Mouse (Mus musculus): ENCODE data around the gene Itpa.

Gene Itpa

DNA sequence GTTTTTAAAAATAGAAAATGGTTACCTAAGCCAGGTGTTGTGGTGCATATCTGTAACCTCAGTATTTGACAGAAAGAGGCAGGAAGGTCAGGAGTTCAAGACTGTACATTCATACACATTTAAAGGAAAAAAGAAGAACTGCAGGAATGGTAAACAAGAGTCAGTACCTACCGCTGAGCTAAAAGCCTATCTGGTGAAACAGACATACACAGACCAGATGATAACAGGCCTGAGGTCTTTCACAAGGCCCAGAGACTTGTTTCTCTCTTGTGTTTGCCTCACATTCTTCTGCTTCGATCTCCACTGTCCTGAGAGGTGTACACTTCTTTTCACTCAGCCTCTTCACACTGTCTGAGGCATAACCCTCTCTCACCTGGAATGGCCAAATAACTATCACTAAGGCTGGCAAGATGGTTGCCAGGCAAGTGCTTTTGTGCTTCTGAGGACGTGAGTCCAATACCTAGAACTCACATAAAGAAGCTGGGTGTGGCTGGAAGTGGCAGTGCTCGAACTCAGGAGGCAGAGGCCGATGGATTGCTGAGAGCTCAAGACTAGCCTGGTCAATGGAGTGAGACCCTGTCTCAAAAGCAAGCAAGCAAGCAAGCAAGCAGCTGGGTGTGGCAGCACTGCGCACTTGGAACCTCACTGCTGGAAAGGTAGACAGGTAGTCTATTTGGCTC lies 11.6 kb upstream of the Itpa start:
- no peak for DNase-seq (ENCODE audit: low spot score in 2 of 2)

DNA sequence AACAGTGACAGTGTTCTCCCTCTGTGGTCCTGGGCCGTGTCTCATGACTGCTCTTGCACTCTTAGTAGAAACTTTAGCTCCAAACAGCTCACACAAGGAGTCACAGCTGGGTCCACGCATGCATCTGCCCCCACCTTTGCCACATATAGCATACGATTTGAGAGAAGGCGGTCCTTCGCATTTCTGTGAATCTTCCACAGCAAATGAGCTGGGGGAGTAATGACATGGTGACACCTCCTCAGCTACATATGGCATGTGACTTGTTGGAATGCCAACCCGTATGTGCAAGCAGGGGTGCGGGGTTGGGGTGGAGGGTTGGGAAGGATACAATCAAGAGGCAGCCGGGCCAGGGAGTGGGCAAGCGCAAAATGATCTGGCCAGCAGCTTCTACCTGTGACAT lies 10.9 kb upstream of the Itpa start:
- DNase-seq (ENCODE audit: low spot score in 2 of 2) = peak; percentile 75 to 88

GRCm38 (mm10) chr2:130657541-130657940 lies 9.9 kb upstream of the Itpa start:
- DNase-seq (ENCODE audit: low spot score in 2 of 2) = peak; percentile 85 to 91

DNA sequence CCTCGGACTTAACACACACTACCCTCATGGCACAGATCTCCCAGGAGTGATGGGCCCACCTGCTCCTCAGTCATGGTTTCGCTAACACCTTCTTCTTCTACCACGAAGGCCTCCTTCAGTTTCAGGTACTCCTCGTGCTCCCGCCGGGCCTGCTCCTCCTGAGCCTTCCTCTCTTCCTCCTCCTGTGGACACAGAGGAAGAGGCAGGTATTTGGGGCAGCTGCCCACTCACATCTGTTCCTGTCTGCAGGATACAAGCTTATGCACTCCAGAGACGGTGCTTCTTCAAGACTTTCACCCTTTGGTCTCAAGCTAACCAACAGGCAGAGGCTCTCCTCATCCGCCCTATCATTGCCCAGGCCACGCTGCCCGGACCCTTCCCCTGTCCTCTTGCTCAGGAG lies 8.9 kb upstream of the Itpa start:
- DNase-seq (ENCODE audit: low spot score in 2 of 2) = no peak

GRCm38 (mm10) chr2:130663342-130663741 lies 4.1 kb upstream of the Itpa start:
- DNase-seq (ENCODE audit: low spot score in 2 of 2) = no peak

- DNase-seq (ENCODE audit: low spot score in 2 of 2) = peak; percentile 95
These were observed 3.2 kb upstream of the Itpa start, which contains the start of gene Ddrgk1 for GRCm38 (mm10) chr2:130664102-130664701. Gene Ddrgk1 (minus strand): TSS chr2:130664659.

GRCm38 (mm10) chr2:130677211-130677610 lies 9.8 kb downstream of the Itpa start:
- no peak for DNase-seq (ENCODE audit: low spot score in 2 of 2)

- DNase-seq (ENCODE audit: low spot score in 2 of 2) = no peak
These were observed 11.7 kb downstream of the Itpa start for GRCm38 (mm10) chr2:130679154-130679553.

GRCm38 (mm10) chr2:130679899-130680298 lies 12.5 kb downstream of the Itpa start:
- no peak for DNase-seq (ENCODE audit: low spot score in 2 of 2)

DNA sequence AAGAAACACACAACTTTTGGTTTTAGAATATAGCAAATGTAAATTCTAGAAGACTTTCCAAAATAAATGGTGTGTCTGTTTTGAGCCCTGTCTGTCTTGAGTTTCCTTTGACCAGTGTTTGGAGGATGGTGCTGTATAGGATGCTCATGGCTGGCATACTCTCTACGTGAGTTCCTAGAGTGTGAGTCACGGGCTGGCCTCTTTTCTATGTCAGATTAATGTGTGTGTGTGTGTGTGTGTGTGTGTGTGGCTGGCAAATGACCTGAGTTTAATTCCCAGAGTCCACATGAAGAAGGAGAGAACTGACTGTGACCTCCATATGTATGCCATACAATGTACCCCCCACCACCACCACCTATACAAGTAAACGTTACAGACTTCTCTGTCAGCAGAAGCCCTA lies 14.1 kb downstream of the Itpa start:
- DNase-seq (ENCODE audit: low spot score in 2 of 2) = no peak

DNA sequence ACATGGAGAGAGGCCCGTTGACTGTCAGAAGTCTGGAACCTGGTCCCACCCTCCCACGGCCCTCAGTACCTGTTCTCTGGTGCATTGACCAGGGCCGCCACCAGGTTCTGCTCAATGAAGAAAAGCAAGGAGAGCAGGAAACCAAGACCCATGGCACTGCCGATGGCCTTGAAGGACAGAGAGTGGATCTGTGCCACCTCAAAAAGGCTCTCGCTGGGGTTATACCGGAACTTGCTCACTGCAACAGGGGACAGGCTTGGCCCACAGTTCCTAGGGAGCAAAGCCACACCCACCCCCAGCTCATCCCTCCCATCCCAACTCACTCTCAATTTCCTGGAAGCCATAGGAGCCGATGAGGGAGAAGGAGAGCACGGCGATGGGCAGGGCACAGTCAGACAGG lies 18.0 kb downstream of the Itpa start:
- no peak for DNase-seq (ENCODE audit: low spot score in 2 of 2)

DNA sequence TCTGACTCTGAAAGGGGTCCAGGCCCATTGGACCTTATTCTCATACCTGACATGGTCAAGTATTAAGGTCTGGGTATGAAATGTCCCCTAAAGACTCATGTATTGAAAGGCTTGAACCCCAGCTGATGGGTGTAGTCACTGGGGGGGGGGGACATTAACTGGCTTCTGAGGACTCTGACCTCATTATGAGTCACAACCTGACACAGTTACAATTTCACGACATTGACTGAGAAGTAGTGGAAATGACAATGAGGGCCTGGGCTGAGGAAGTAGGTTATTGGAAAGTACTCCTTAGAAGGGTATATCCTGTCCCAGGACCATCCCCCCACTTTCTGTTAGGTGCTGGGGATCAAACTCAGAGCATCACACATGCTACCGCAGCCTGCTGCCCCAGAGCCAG lies 21.6 kb downstream of the Itpa start:
- no peak for DNase-seq (ENCODE audit: low spot score in 2 of 2)

- DNase-seq (ENCODE audit: low spot score in 2 of 2) = no peak
These were observed 26.2 kb downstream of the Itpa start for GRCm38 (mm10) chr2:130693563-130693962.

- DNase-seq (ENCODE audit: low spot score in 2 of 2) = no peak
These were observed 29.3 kb downstream of the Itpa start for GRCm38 (mm10) chr2:130696700-130697152.

- DNase-seq (ENCODE audit: low spot score in 2 of 2) = peak in 1 of 2 experiments; percentile 20
These were observed 29.9 kb downstream of the Itpa start, which contains the start of gene Slc4a11 for GRCm38 (mm10) chr2:130697153-130697810. Gene Slc4a11 (minus strand): TSS chr2:130697519.

- no peak for DNase-seq (ENCODE audit: low spot score in 2 of 2)
These were observed 30.4 kb downstream of the Itpa start for GRCm38 (mm10) chr2:130697821-130698266.

- DNase-seq (ENCODE audit: low spot score in 2 of 2) = no peak
These were observed 36.9 kb downstream of the Itpa start for GRCm38 (mm10) chr2:130704040-130705001.

DNA sequence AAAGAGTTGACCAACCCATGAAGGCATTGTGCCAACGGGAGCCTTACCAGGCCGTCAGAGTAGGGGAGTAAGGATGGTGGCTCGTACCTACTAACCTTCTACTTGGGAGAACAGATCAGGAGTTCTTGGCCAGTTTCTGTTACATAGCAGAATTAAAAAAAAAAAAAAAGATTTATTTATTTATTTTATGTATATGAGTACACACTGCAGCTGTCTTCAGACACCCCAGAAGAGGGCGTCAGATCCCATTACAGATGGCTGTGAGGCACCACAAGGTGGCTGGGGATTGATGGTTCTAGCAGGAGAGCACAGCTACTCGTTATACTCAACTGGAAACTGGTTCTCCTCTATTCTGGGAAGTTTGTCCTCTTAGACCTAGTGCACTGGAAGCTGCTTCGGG lies 37.8 kb downstream of the Itpa start:
- DNase-seq (ENCODE audit: low spot score in 2 of 2) = no peak

GRCm38 (mm10) chr2:130706602-130707001 lies 39.2 kb downstream of the Itpa start:
- no peak for DNase-seq (ENCODE audit: low spot score in 2 of 2)

GRCm38 (mm10) chr2:130707057-130707456 lies 39.6 kb downstream of the Itpa start:
- DNase-seq (ENCODE audit: low spot score in 2 of 2) = no peak

DNA sequence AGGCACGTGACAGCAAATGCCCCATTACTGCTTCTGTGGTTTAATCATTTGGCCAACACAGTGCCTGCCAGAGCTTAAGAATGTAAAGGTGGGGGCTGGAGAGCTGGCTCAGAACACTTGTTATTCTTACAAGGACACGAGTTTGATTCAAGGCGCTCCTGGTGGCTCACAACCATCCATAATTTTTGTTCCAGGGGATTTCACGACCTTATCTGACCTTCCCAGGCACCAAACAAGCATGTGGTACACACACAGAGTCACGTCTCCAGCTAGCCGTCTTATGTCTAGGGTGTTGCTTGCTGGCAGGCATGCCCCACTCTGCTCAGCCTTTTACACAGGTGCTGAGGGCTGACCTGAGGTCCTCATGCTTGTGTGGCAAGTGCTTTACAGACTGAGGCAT lies 50.5 kb downstream of the Itpa start:
- no peak for DNase-seq (ENCODE audit: low spot score in 2 of 2)

- DNase-seq (ENCODE audit: low spot score in 2 of 2) = no peak
These were observed 57.0 kb downstream of the Itpa start for GRCm38 (mm10) chr2:130724369-130724768.

Measured in right cerebral cortex, postnatal 36 days (tissue).